Mouse (Mus musculus) WW6 (cell line): Measurements from ENCODE around the gene Prcd.

Experiments
- DNase-seq: peaks from one replicate; pipeline ENCODE4 v3.0.0-alpha.2; 2013; ENCODE audit warnings: low read depth, low spot score

Prcd gene

DNA sequence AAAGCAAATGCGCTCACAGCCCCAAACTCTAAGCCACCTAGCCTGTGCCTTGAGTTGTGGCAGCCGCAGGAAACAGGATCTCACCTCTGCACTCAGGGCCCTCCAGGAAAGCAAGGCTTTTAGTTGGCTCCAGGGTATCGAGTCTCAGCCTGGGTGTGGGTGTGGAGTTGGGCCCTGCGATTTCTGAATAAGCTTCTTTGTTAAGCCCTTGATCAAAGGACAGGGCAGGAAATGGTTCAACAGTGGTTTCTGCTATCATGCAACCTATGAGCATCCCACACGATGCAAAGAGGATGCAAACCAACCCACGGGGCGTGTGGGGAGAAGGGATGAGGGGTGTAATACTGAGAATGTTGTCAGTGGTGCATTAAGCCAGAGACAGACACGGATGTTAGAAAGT, 34.6 kb downstream of the Prcd start:
- DNase-seq, result no peak

DNA sequence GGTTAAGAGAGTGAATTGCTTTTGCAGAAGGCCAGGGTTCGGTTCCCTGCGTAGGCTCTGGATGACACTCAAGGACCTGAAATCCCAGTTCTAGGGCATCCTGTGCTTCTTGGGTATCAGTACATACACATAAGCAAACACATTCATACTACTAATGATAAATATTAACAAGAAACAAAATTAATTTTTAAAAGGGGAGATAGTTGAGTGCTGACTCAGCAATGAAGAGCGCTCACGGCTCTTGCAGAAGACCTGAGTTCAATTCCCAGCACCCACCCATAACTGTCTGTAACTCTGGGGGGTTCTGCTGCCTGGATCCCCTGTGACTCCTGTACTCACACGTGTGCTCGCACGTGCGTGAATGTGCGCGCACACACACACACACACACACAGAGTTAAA, 36.3 kb downstream of the Prcd start:
- DNase-seq, result no peak

DNA sequence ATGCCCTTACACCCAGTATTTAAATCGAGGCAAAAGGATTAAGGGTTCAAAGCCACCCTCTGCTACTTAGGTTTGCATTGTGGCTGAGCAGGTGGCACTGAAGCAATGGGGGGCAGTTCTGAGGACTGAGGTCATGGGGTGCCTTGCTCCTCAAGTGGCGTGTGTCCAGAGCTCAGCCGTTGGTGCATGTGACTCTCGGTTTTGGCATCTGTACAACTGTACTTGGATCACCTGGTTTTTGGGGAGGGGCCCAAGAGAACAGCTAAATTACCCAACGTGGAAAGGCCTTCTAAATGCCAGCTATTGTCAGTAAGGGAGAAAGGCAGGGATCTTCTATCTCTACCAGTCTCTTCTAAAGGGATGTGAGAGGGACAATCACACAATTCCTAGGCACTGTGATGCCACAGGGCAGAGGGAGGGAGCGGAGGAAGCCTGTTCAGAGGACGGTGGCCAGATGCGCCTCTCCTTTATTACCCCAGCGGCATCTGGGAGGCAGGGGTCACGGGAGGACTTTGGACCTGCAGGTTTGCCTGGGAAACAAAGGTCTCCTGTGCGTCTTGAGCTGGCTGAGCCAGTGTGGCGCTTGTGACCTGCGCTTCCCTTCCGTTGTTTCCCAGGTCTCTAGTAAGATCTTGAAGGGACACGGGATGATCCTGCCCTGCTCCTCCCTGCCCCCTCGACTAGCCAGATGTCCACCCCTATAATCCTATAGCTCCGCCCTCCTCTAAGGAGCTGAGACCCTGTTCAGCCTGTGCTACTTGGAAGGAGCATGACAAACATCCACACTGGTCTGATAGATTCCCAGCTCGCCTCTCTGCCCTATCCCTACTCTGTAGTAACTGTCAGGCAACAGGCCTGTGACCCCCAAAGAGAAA, 37.6 kb downstream of the Prcd start:
- DNase-seq, result no peak

DNA sequence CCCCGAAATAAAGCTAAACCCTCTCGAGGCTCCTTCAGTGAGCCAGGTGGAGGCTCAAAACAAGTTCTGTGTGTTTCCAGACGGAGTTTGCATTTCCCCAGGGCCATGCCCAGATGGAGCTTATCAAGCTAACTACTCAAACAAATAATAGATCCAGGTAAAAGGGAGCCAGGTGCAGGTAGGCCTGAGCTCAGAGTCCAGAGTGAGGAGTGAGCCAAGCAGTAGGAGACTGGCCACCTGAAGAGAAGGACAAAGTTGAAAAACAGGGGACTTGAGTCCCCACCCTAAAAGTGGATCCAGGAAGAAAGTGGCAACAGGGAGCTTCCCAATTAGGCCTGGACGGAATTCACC, 40.5 kb downstream of the Prcd start:
- no peak for DNase-seq

DNA sequence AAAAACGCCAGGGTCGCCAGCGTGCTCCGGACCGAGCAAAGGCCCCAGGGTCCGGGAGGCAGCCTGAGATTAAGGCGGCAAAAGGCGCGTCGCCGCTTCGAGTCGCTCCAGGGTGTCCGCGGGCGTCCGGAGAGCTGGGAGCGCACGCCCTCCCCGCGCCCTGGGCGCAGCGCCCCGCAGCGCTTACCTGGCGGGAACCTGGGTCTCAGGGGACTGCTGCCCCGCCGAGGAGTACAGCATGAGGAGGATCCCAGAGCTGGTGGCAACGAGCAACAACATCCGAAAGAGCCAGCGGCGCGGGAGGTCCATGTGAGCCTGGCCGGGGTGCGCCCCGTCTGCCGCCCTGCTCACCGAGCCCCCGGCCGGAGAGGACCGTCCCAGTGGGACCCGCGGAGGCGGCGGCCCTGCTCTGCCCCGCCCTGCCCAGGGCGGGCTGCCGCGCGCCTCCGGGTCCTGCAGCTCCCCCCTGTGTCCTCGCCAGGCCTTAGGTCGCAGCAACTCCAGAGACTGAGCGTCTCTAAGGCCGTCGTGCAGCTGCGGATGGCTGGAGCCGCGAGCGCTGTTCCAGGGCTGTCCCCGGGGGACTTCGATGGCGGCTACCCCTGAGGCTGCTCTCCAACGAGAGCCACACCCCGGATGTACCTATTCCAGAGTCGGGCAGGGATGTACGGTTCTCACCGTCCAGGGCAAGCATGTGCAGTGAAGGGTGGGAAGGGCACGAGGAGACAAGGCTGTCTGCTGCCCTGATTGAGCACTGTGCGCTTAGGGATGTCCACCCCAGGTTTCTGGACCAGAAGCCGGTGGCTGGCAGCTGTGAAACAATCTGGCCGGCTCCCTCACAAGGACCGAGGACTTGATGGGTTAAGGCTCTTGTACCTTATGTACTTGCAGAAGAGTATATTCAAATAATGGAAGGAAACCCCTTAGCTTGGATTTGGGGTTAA, 41.2 kb downstream of the Prcd start:
- DNase-seq, result no peak

DNA sequence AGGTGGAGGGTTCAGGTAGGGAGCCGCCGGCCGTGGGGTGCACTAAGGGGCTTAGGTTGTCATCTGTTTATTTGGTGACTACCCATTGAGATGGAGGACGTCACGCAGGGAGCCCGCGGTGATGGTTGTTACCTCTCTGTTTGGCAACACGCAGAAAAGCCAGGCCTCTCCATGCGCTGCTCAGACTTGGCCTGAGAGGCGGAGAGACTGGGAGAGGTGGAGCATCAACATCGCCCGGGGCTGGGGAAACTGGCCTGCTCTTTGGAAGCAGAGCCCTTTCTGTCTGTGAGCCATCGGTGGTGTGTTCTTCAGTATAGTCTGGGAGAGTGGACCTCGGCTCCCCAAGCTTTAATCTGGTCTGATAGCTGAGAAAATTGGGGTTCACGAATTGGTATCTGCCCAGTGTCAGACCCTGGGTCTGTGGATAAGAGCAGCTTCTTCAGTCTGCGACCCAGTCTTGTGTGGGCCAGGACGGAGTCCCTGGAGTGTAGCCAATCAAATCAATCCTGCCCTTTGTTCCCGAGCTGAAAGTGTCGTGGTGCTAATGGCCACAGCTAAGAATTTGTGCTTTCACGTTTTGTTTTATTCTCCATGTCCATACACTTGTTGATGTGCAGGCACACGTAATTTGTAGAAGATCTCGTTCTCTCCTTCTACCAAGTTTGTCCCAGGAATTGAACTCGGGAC, 42.0 kb downstream of the Prcd start:
- DNase-seq, result no peak

DNA sequence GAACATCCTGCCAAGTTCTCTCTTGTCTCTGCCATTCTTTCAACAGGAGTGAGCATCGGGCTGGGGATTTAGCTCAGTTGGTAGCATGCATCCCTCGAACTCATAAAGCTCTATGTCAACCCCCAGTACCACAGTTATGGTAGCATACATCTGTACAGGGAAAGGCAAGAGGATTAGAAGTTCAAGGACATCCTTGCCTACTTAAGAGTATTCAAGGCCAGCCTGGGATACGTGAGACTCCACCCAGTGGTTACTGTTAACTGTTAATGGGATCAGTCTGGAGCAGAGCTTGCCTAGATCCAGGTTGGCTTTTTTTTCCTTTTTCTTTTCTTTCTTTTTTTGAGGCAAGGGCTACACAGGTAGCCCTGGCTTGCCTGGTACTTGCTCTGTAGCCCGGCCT, 43.1 kb downstream of the Prcd start:
- no peak for DNase-seq

DNA sequence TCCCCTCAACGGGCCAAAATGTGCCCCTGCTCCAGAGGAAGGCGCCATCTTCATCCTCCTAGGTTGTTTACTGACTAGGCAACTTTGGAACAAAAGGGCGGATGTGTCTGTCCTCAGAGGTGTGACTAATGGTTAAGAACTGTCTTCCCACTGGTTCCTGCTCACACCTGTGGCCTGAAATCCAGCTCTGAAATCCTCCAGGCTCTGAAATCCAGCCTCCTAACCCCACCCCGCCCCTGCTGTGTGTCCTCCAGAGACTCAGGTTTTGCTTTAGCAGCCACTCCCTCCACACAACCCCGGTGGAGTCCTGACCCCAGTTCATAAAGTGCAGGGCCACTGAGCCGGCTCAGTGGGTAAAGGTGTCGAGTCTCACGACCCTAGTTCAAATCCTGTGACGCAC, 44.2 kb downstream of the Prcd start:
- DNase-seq, result peak; percentile 72

DNA sequence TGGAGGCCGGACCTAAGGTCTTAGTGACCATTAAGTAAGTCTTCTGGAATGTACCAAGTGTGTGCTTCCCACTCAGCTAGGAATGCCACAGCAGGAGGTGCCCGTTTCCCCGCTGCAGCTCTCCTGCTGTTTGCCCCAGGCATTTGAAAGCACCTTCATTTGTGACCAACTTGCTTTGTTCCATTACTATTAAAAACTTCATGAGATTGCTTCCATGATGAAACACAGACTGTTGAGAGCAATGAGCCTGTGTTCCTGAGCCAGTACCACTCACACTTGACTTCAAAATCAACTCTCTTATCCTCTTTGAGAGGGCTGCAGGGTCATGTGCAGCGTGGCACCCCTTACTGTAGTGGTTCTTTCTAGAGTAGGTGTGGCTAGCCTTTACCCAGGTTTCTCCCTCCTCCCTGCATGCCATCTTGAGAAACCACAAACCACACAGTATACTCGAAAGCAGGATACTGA, 48.1 kb downstream of the Prcd start:
- no peak for DNase-seq

DNA sequence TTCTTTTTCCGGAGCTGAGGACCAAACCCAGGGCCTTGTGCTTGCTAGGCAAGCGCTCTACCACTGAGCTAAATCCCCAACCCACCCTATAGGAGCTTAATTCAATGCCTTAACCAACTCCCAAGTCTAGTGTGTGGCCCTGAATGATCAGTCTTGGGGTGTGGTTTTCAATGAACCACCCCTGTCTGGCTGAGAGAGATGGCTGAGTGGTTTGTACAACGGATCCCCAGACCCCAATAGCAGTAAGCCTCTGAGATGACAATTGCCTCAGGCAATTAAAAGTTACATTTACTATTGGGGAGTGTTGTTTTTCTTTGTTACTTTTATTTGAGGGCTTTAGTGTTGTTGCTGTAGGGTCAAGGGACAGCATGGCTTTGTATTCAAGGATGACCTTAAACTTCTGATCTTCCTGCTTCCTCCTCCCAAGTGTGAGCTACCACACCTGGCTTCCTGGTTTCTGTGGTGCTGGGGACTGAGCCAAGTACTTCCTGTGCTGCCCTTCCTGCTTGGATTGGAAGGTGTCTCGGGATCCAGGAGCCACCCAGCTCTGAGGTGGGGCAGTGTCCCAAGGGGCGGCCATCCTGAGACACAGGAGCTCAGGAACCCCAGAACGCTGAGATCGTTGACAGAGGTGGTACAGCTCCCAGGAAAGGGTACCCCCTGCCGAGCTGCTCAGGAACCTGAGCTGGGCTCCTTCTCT, 51.2 kb downstream of the Prcd start:
- DNase-seq, result no peak

DNA sequence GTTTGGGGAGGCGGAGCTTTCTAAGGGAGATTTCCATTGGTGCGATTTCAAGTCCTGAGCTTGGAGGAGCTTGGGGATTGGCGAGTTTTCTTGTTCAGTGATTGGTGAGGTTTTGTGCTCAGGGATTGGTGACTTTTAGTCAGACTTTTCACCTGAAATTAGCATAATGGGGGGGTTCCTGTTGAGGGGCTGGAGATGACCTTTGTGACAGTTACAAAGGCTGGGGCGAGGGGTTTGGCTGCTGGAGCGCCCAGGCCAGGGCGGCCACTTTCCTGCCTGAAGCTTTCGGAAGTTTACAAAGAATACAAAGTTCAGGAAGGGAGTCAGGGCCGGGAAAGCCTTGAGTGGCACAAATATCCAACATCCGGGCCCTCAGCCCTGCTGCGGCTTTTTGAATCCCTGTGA, 51.9 kb downstream of the Prcd start:
- DNase-seq, result peak; percentile 83

DNA sequence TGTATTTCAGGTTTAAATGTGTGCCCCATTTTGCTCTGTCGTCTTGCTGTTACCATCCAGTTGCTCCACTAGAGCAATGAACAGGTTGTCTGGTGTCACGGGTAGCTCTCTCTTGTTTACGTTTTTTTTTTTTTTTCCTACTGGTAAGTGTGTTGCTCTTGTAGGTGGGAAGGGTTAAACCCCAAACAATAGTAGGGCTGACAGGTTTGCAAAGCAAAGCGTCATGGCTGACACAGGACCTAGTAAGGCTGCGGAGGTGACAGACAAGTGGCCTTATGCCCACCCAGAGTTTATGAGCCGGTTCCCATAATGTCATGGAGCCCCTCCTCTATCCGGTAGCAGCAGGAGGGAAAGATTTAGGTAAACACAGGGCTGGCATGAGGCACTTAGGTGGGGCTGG, 53.0 kb downstream of the Prcd start:
- no peak for DNase-seq

DNA sequence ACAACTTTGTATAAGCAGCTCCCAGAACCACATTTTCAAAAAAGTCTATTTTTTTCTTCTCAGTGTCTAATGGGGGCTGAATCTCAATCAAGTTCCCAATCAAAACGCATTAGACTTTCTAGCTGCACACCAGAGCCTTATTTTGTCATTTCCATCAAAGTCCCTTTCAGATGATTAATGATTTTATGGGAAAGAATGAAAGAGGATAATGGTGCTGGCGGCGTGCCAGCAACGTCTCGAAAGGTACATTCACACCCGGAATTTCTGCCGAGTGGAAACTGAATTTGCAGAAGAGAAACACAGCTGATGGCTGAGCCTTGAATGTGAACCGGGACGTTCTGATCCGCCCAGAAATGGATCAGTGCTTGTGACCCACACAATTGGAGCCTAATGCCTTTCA, 56.8 kb downstream of the Prcd start:
- DNase-seq, result no peak

DNA sequence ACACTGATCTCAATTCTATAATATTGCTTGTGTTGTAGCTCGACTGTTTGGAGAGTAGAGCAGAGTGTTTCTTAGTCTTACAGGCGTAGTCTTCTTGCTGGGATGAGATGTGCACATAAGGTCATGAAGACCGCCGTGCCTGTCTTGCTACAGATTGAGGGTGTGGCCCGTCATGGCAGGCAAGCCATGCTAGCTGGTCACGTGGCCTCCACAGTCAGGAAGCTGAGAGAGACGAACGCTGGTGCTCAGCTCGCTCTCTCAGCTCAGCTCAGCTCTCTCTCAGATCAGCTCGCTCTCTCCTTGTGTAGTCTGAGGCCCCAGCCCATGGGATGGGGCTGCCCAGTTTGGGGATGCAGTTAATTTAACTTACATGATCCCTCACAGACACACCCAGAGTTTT, 57.5 kb downstream of the Prcd start:
- DNase-seq, result no peak

DNA sequence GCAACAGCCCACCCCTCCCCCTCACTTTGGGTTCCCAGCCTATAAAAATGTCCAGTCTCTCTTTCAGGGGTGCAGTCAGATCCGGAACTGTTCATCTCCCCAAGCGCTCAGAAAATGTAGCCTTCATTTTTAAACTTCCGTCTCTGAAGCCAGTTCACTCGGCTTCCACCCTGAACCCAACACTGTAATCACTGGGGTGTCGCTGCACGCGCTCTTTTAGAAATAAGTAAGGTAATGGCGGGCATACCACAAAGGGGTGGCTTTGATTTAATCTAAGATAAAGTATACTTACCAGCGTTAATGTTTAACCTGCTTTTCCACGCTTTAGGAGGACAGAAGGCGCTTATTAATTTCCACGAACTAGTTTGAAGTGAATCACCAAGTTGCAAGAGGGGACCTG, 60.7 kb downstream of the Prcd start:
- DNase-seq, result no peak
